Mouse (Mus musculus) liver, embryonic 14.5 days (tissue): ENCODE results near the gene Lrrc61.

Source experiments
- CTCF ChIP-seq: IDR thresholded peaks from 2 replicates; pipeline ENCODE4 v1.5.1; 2016; ENCODE audit warnings: antibody characterized with exemption, low read depth, control low read depth
- EP300 ChIP-seq: IDR thresholded peaks from 2 replicates; pipeline ENCODE4 v1.6.1; 2016; ENCODE audit warnings: antibody characterized with exemption, low read depth

GRCm38 (mm10) chr6:48602080-48602741, 47.6 kb downstream of the Lrrc61 start:
- no peak for TF ChIP-seq CTCF
- no peak for TF ChIP-seq EP300
